Mouse (Mus musculus) ES-CJ7 (cell line): Measurements from ENCODE around the gene Dnah2.

ENCODE experiments used
- DNase-seq: peaks from one replicate; pipeline ENCODE4 v3.0.0; 2011; ENCODE audit warnings: low read depth, low spot score

Dnah2 gene

GRCm38 (mm10) chr11:69419813-69420553, 128.9 kb downstream of the Dnah2 start:
- DNase-seq, result peak; percentile 36

- peak; percentile 40 for DNase-seq
Measured at GRCm38 (mm10) chr11:69419443-69419812, 129.5 kb downstream of the Dnah2 start.

GRCm38 (mm10) chr11:69418481-69419442, 130.1 kb downstream of the Dnah2 start:
- DNase-seq, result peak; percentile 99

- DNase-seq, result peak; percentile 98
Measured at GRCm38 (mm10) chr11:69417449-69418384, 131.2 kb downstream of the Dnah2 start.

GRCm38 (mm10) chr11:69416921-69417448, 131.9 kb downstream of the Dnah2 start:
- DNase-seq, result peak; percentile 38

- no peak for DNase-seq
Measured at GRCm38 (mm10) chr11:69416509-69416908, 132.4 kb downstream of the Dnah2 start.

- peak; percentile 90 for DNase-seq
Measured at GRCm38 (mm10) chr11:69415668-69416451, 133.1 kb downstream of the Dnah2 start.

GRCm38 (mm10) chr11:69415327-69415667, 133.6 kb downstream of the Dnah2 start:
- no peak for DNase-seq

GRCm38 (mm10) chr11:69414421-69415326, 134.2 kb downstream of the Dnah2 start:
- DNase-seq, result no peak

- peak; percentile 90 for DNase-seq
Measured at GRCm38 (mm10) chr11:69413221-69414181, 135.4 kb downstream of the Dnah2 start, which contains the start of gene Kdm6b. Gene Kdm6b (minus strand): TSS chr11:69413675.

- DNase-seq, result no peak
Measured at GRCm38 (mm10) chr11:69412548-69412947, 136.4 kb downstream of the Dnah2 start.

- peak; percentile 49 for DNase-seq
Measured at GRCm38 (mm10) chr11:69411538-69412203, 137.2 kb downstream of the Dnah2 start.

GRCm38 (mm10) chr11:69411073-69411535, 137.8 kb downstream of the Dnah2 start:
- DNase-seq, result peak; percentile 97

- peak; percentile 28 for DNase-seq
Measured at GRCm38 (mm10) chr11:69410310-69411072, 138.4 kb downstream of the Dnah2 start.

GRCm38 (mm10) chr11:69410045-69410309, 138.9 kb downstream of the Dnah2 start:
- DNase-seq, result no peak

- peak; percentile 87 for DNase-seq
Measured at GRCm38 (mm10) chr11:69409378-69410044, 139.4 kb downstream of the Dnah2 start.
